Mouse (Mus musculus): Measurements from ENCODE around the gene Ldb2.

- TF ChIP-seq CTCF (IDR thresholded peaks at IDR 0.05; ENCODE audit: extremely low read depth, insufficient read length, insufficient replicate concordance, low read depth, low read length) (no peak), POLR2A (IDR thresholded peaks at IDR 0.05; ENCODE audit: low read depth, low read length) (no peak)
Measured at GRCm38 (mm10) chr5:44727995-44728394, 71.5 kb downstream of the Ldb2 start.
